Comparison of ENCODE assay signal across 22 mouse cellular contexts in genomic region chr2:51222851-51223250, GRCm38 (mm10).
A peak's percentile ranks its signal among the peaks of the same experiment; 100 is the strongest.
DNase-seq lines count a peak whose midpoint lies in the region; ATAC-seq and TF ChIP-seq lines count a peak whose summit lies in the region.
"Had no signal": no experiment of that assay in that cellular context is flagged by ENCODE, and none has a peak within 500 bp of the region (broad histone marks: within the 10 kb centered on the region; RNA-seq: fewer than 3 reads in every experiment).

No protein-coding gene starts in this region.

- H3K27ac ChIP-seq in heart, postnatal 0 days (ENCODE audit: low read depth) = no peak overlapping the region
- no peak overlapping the region for H3K27ac ChIP-seq in forebrain, embryonic 14.5 days (ENCODE audit: low read depth, low read length)
- H3K27ac ChIP-seq: embryonic facial prominence, embryonic 10.5 days; embryonic facial prominence, embryonic 12.5 days; forebrain, embryonic 13.5 days had no signal

- H3K79me2 ChIP-seq in C2C12 (ENCODE audit: control insufficient read depth, insufficient read depth) (no peaks in the 10 kb centered on the region), myocyte (ENCODE audit: control insufficient read depth, insufficient read depth) (no peaks in the 10 kb centered on the region)

- no peaks in the 10 kb centered on the region for H3K36me3 ChIP-seq in heart, postnatal 0 days (replicated peaks; ENCODE audit: control insufficient read depth, insufficient read depth, low read length)
- H3K36me3 ChIP-seq in C2C12 (ENCODE audit: control insufficient read depth, insufficient read depth) (no peaks in the 10 kb centered on the region), myocyte (ENCODE audit: control insufficient read depth, insufficient read depth) (no peaks in the 10 kb centered on the region)
- H3K36me3 ChIP-seq in forebrain, embryonic 14.5 days (ENCODE audit: control insufficient read depth, insufficient read depth, low read length) = no peaks in the 10 kb centered on the region
- H3K36me3 ChIP-seq: embryonic facial prominence, embryonic 10.5 days; embryonic facial prominence, embryonic 12.5 days had no signal

- no peak for TF ChIP-seq CTCF in heart, postnatal 0 days (IDR thresholded peaks at IDR 0.05; ENCODE audit: low read depth)
- TF ChIP-seq CTCF in C2C12 (IDR thresholded peaks at IDR 0.05; ENCODE audit: control insufficient read depth, insufficient read depth, insufficient read length) = no peak

- ATAC-seq in heart, postnatal 0 days (ENCODE audit: insufficient read depth, low read depth) = no peak
- no peak for ATAC-seq in forebrain, embryonic 14.5 days
- ATAC-seq: forebrain, embryonic 13.5 days; forebrain, embryonic 16.5 days had no signal

- TF ChIP-seq POLR2A in myocyte (IDR thresholded peaks at IDR 0.05; ENCODE audit: insufficient read length, low read depth) = no peak

- H3ac ChIP-seq in C2C12 (ENCODE audit: control insufficient read depth, insufficient read length, low read depth) (no peak overlapping the region), myocyte (ENCODE audit: control insufficient read depth, insufficient read length) (no peak overlapping the region)

- intact Hi-C loops in heart, postnatal 25 days (cut with DNase I) = no loop called here

- peak; percentile 35 for DNase-seq in heart, postnatal 0 days (ENCODE audit: low spot score)
- no peak for DNase-seq in heart, postnatal 25 days (ENCODE audit: low spot score)
- peak; percentile 30 for DNase-seq in NIH3T3 (ENCODE audit: low read depth)
- no peak for DNase-seq in forebrain, embryonic 14.5 days (ENCODE audit: low spot score)
- DNase-seq in lung, postnatal 14 days = no peak
- no peak for DNase-seq in spleen, postnatal 14 days (ENCODE audit: low spot score in 2 of 2)
- DNase-seq: adrenal gland, adult 2 months; adrenal gland, postnatal 10 days; adrenal gland, postnatal 25 days; B cell, adult 2 months; cerebellum, adult 11 months; cerebellum, adult 18-20 months; cerebellum, adult 8-10 months; cerebellum, adult 9-11 months; cerebellum, postnatal 14 days had no signal

- 32% methylated on average over 1 of the region's 1 CpGs for WGBS in heart, postnatal 0 days
- WGBS in forebrain, embryonic 14.5 days = 10% methylated on average over 1 of the region's 1 CpGs

- H3K9ac ChIP-seq in heart, postnatal 0 days (replicated peaks; ENCODE audit: low read depth, low read length) = no peak overlapping the region
- H3K9ac ChIP-seq in forebrain, embryonic 14.5 days (ENCODE audit: low read length) = no peak overlapping the region
- H3K9ac ChIP-seq: embryonic facial prominence, embryonic 12.5 days; forebrain, embryonic 13.5 days had no signal

- no peaks in the 10 kb centered on the region for H3K27me3 ChIP-seq in heart, postnatal 0 days (ENCODE audit: control insufficient read depth, insufficient read depth, low read length)
- H3K27me3 ChIP-seq in C2C12 (ENCODE audit: control insufficient read depth, insufficient read depth, insufficient read length) (no peaks in the 10 kb centered on the region), myocyte (ENCODE audit: control insufficient read depth, insufficient read depth, insufficient read length) (no peaks in the 10 kb centered on the region)
- H3K27me3 ChIP-seq in forebrain, embryonic 14.5 days (replicated peaks; ENCODE audit: control insufficient read depth, insufficient read depth, low read length) = no peaks in the 10 kb centered on the region
- H3K27me3 ChIP-seq: embryonic facial prominence, embryonic 12.5 days; forebrain, embryonic 13.5 days had no signal

- no peak for TF ChIP-seq EP300 in heart, postnatal 0 days (IDR thresholded peaks at IDR 0.05; ENCODE audit: low read depth)

- H3K4me1 ChIP-seq in heart, postnatal 0 days (ENCODE audit: control insufficient read depth, insufficient read depth) = no peaks in the 10 kb centered on the region
- H3K4me1 ChIP-seq in forebrain, embryonic 14.5 days (ENCODE audit: control insufficient read depth, insufficient read depth, low read length) = no peaks in the 10 kb centered on the region
- H3K4me1 ChIP-seq: forebrain, embryonic 13.5 days had no signal

- no peaks in the 10 kb centered on the region for H3K79me3 ChIP-seq in C2C12 (ENCODE audit: low read depth)

- H3K9me3 ChIP-seq in heart, postnatal 0 days (replicated peaks; ENCODE audit: control insufficient read depth, low read length) = no peaks in the 10 kb centered on the region
- H3K9me3 ChIP-seq in forebrain, embryonic 14.5 days (replicated peaks; ENCODE audit: control insufficient read depth, low read length) = no peaks in the 10 kb centered on the region
- H3K9me3 ChIP-seq: embryonic facial prominence, embryonic 10.5 days; embryonic facial prominence, embryonic 12.5 days; forebrain, embryonic 13.5 days had no signal

- H3K4me2 ChIP-seq in heart, postnatal 0 days (ENCODE audit: low read depth, low read length) = no peak overlapping the region
- no peak overlapping the region for H3K4me2 ChIP-seq in myocyte (ENCODE audit: low read depth)
- no peak overlapping the region for H3K4me2 ChIP-seq in forebrain, embryonic 14.5 days (ENCODE audit: low read length)
- H3K4me2 ChIP-seq: embryonic facial prominence, embryonic 12.5 days; forebrain, embryonic 13.5 days had no signal

- no peak overlapping the region for H3K4me3 ChIP-seq in heart, postnatal 0 days (ENCODE audit: low read depth, low read length)
- H3K4me3 ChIP-seq in C2C12 (ENCODE audit: insufficient read depth, poor library complexity, severe bottlenecking) (no peak overlapping the region), myocyte (no peak overlapping the region)
- H3K4me3 ChIP-seq in forebrain, embryonic 14.5 days (ENCODE audit: low read depth, low read length) = no peak overlapping the region
- H3K4me3 ChIP-seq: embryonic facial prominence, embryonic 10.5 days; embryonic facial prominence, embryonic 12.5 days; erythroblast, embryonic 14.5 days; forebrain, embryonic 13.5 days had no signal

TF ChIP-seq in C2C12, 6 proteins besides CTCF, POLR2A, EP300 and RAD21:
- TF ChIP-seq FOSL1 (IDR thresholded peaks at IDR 0.05; ENCODE audit: insufficient read depth, low read length, poor library complexity, severe bottlenecking) (no peak), USF1 (IDR thresholded peaks at IDR 0.05; ENCODE audit: low read depth) (no peak), CEBPB (IDR thresholded peaks at IDR 0.05; ENCODE audit: low read depth) (peak; percentile 76)

TF ChIP-seq in myocyte, 11 proteins besides CTCF, POLR2A, EP300 and RAD21:
- TF ChIP-seq POLR2AphosphoS2 (IDR thresholded peaks at IDR 0.05; ENCODE audit: insufficient read length, low read depth) (no peak), CEBPB (IDR thresholded peaks at IDR 0.05; ENCODE audit: insufficient read depth, poor library complexity, severe bottlenecking) (0 out of 2 replicates have a peak, but pooled peaks have one; percentile 31)
TF ChIP-seq in myocyte: peak in this region for 1.

Comparison
In these comparisons a context has a peak if more than half of its experiments do, and no peak if none do; other contexts are left out.
1. DNase-seq: peak in heart, postnatal 0 days (single experiment) and NIH3T3 (single experiment); none in heart, postnatal 25 days (single experiment), forebrain, embryonic 14.5 days (single experiment), lung, postnatal 14 days (single experiment) and spleen, postnatal 14 days (0 of 2).